Mouse (Mus musculus) cortical plate, adult 2 months (tissue): Measurements from ENCODE around the gene Agap2.
A peak's percentile ranks its signal among the peaks of the same experiment; 100 is the strongest.

ENCODE experiments used
- CTCF ChIP-seq: fragments of 200-500 bp; IDR thresholded peaks from 2 replicates; pipeline ENCODE4 v1.5.1; 2011; ENCODE audit warnings: mild to moderate bottlenecking, control low read depth, low read length; ENCODE audit not compliant: insufficient read depth; ENCODE audit errors: extremely low read depth
- POLR2A ChIP-seq: fragments of 200-500 bp; IDR thresholded peaks from 2 replicates; pipeline ENCODE4 v1.6.1; 2011; ENCODE audit warnings: mild to moderate bottlenecking, low read length, control low read depth; ENCODE audit not compliant: insufficient read depth; ENCODE audit errors: extremely low read depth

- no peak for TF ChIP-seq CTCF
- TF ChIP-seq POLR2A = peak; percentile 96
These were observed 47.8 kb downstream of the Agap2 start for GRCm38 (mm10) chr10:127122784-127123435.
